Mouse (Mus musculus): ENCODE data around the gene Myo16. TPM values are rescaled to one million over a fixed set of nuclear protein-coding genes. Genes with fewer than 3 reads are reported as not detected.

Myo16 gene
- polyA plus RNA-seq, 1 experiment = not detected

DNA sequence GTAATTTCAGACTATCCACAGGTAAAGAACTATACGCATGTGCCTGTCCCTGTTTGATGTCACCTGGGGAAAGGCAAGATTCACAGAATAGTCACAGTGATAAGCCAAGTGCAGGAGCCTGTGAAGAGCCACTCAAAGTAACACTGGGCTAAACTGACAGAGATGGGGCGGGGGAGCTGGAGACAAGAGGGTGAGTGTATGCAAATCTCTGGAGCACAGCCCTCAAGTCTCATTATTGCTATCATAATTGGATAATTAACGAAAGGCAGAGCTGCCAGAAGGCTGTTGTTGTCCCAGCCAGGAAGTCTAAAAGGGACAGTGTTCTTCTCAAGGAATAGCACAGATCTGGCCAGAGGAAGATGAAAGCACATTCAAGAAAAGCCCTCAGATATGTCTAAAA lies 490.8 kb downstream of the Myo16 start:
- Histone ChIP-seq H3K9ac (ENCODE audit: low read depth, poor library complexity, severe bottlenecking) (no peak overlapping the region), H3K4me3 (ENCODE audit: low read depth, low read length) (no peak overlapping the region), H3K27me3 (ENCODE audit: control insufficient read depth, insufficient read depth, low read length, poor library complexity, severe bottlenecking) (no peaks in the 10 kb centered on the region), H3K27ac (ENCODE audit: insufficient read depth, low read length) (no peak overlapping the region), H3K9me3 (replicated peaks; ENCODE audit: control insufficient read depth, insufficient read depth, low read length, poor library complexity, severe bottlenecking) (no peaks in the 10 kb centered on the region), H3K36me3 (ENCODE audit: control insufficient read depth, insufficient read depth, low read length, poor library complexity, severe bottlenecking) (no peaks in the 10 kb centered on the region), H3K4me1 (ENCODE audit: control insufficient read depth, insufficient read depth, low read length) (no peaks in the 10 kb centered on the region)
- TF ChIP-seq CTCF (IDR thresholded peaks at IDR 0.05; ENCODE audit: low read depth, low read length) = no peak
- TF ChIP-seq EP300 (IDR thresholded peaks at IDR 0.05; ENCODE audit: insufficient read depth, low read depth, low read length) = no peak
- TF ChIP-seq POLR2A (IDR thresholded peaks at IDR 0.05; ENCODE audit: insufficient read depth, low read length) = no peak

DNA sequence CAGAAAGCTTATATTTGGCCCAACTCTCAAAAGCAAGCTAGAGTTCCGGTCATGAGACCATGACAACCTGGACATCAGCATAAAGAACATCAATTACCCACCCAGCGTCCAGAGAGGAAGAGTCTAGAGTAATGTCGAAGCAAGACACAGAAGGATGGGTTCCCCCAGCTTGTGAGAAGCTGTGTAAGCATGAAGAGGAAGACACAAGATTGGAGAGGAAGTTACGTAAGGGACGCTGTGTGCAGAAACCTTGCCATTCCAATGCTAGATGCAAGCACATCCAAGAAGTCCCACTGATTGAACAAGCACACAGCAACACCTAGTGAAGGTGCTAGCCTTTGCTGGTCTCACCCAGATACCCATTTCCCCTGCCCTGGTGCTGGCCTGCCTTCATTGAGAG lies 492.0 kb downstream of the Myo16 start:
- H3K9me3 ChIP-seq (replicated peaks; ENCODE audit: control insufficient read depth, insufficient read depth, low read length, poor library complexity, severe bottlenecking) = no peaks in the 10 kb centered on the region
- no peaks in the 10 kb centered on the region for H3K4me1 ChIP-seq (ENCODE audit: control insufficient read depth, insufficient read depth, low read length)
- no peak overlapping the region for H3K4me3 ChIP-seq (ENCODE audit: low read depth, low read length)
- no peak overlapping the region for H3K9ac ChIP-seq (ENCODE audit: low read depth, poor library complexity, severe bottlenecking)
- TF ChIP-seq CTCF (IDR thresholded peaks at IDR 0.05; ENCODE audit: low read depth, low read length) = no peak
- no peak for TF ChIP-seq EP300 (IDR thresholded peaks at IDR 0.05; ENCODE audit: insufficient read depth, low read depth, low read length)
- no peaks in the 10 kb centered on the region for H3K27me3 ChIP-seq (ENCODE audit: control insufficient read depth, insufficient read depth, low read length, poor library complexity, severe bottlenecking)
- H3K36me3 ChIP-seq (ENCODE audit: control insufficient read depth, insufficient read depth, low read length, poor library complexity, severe bottlenecking) = no peaks in the 10 kb centered on the region
- no peak overlapping the region for H3K27ac ChIP-seq (ENCODE audit: insufficient read depth, low read length)

DNA sequence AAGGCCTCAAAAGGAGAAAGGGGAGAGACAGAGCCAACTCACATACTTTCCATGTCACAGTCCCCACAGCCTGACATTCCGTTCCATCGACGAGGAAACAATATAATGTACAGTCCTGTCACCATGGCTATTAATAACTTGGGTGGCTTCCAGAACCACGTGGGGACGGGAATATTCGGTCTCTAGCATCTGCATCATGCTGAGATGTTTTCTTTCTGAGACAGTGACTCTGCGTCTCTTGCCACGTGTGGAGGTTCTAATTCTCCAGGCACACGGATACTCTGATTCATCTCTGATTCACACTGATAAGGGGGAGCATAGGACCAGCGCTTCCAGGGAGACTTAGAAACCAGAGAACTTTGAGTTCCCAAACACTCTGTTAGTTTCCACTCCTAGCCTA lies 492.8 kb downstream of the Myo16 start:
- no peaks in the 10 kb centered on the region for H3K27me3 ChIP-seq (ENCODE audit: control insufficient read depth, insufficient read depth, low read length, poor library complexity, severe bottlenecking)
- H3K4me1 ChIP-seq (ENCODE audit: control insufficient read depth, insufficient read depth, low read length) = no peaks in the 10 kb centered on the region
- no peak for TF ChIP-seq CTCF (IDR thresholded peaks at IDR 0.05; ENCODE audit: low read depth, low read length)
- no peak for TF ChIP-seq EP300 (IDR thresholded peaks at IDR 0.05; ENCODE audit: insufficient read depth, low read depth, low read length)
- no peak for TF ChIP-seq POLR2A (IDR thresholded peaks at IDR 0.05; ENCODE audit: insufficient read depth, low read length)
- H3K27ac ChIP-seq (ENCODE audit: insufficient read depth, low read length) = no peak overlapping the region
- no peaks in the 10 kb centered on the region for H3K9me3 ChIP-seq (replicated peaks; ENCODE audit: control insufficient read depth, insufficient read depth, low read length, poor library complexity, severe bottlenecking)
- H3K36me3 ChIP-seq (ENCODE audit: control insufficient read depth, insufficient read depth, low read length, poor library complexity, severe bottlenecking) = no peaks in the 10 kb centered on the region
- no peak overlapping the region for H3K4me3 ChIP-seq (ENCODE audit: low read depth, low read length)
- H3K9ac ChIP-seq (ENCODE audit: low read depth, poor library complexity, severe bottlenecking) = no peak overlapping the region

DNA sequence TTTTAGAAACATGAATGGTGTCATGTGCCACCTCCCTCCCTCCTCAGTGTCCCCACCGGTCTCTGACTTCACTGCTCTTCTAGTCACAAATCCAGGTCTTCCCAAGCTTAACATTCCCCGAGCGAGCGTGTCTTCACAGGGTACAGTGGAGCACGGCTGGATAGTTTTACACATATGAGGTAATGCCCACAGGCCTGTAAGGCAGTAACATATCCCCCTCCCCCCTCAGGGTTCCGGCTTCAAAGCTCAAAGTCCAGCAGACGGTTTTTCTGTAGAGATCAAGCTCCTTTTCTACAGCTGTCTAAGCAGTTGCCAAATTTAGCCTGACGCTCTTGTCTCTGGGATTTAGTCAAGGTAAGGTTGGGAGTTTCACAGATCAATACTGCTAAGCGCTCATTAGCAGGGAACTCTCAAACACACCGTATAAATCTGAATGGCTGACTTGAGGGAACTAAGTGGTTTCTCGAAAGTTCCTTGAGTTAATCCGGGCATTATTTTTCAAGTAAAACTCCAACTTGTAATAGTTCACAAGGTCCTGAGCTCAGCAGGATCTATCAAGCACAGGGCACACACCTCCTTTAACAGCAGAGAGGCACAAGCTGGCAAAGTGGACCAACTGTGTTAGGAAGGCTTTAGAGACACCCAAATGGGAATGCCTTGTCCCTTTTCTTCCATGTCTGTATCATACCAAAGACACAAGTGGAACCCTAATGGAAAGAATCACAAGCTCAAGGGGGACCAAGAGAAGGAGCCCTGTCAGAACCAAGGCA lies 498.0 kb downstream of the Myo16 start:
- Histone ChIP-seq H3K9ac (ENCODE audit: low read depth, poor library complexity, severe bottlenecking) (no peak overlapping the region), H3K4me1 (ENCODE audit: control insufficient read depth, insufficient read depth, low read length) (no peaks in the 10 kb centered on the region), H3K27ac (ENCODE audit: insufficient read depth, low read length) (no peak overlapping the region), H3K36me3 (ENCODE audit: control insufficient read depth, insufficient read depth, low read length, poor library complexity, severe bottlenecking) (no peaks in the 10 kb centered on the region), H3K4me3 (ENCODE audit: low read depth, low read length) (no peak overlapping the region), H3K27me3 (ENCODE audit: control insufficient read depth, insufficient read depth, low read length, poor library complexity, severe bottlenecking) (no peaks in the 10 kb centered on the region), H3K9me3 (replicated peaks; ENCODE audit: control insufficient read depth, insufficient read depth, low read length, poor library complexity, severe bottlenecking) (no peaks in the 10 kb centered on the region)
- TF ChIP-seq POLR2A (IDR thresholded peaks at IDR 0.05; ENCODE audit: insufficient read depth, low read length) (no peak), EP300 (IDR thresholded peaks at IDR 0.05; ENCODE audit: insufficient read depth, low read depth, low read length) (no peak), CTCF (IDR thresholded peaks at IDR 0.05; ENCODE audit: low read depth, low read length) (no peak)

DNA sequence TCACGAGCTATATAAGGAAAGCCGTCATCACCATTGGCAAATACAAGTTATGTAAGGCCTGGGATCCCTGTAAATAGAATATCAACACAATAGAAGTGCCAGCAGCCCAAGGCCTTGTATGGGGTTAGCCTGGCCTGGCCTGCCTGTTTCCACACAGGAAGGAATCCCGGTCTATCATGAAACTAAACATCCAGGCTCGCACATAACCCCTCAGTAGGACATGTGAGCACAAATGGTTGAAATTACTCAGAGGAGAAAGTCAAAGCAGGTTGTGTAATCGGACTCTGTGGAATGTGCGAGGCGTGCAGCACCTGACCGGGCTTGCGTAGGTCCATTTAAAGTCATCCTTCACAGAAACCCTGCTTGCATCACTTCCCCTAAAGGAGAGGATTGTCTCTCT lies 499.6 kb downstream of the Myo16 start:
- no peaks in the 10 kb centered on the region for H3K9me3 ChIP-seq (replicated peaks; ENCODE audit: control insufficient read depth, insufficient read depth, low read length, poor library complexity, severe bottlenecking)
- no peaks in the 10 kb centered on the region for H3K4me1 ChIP-seq (ENCODE audit: control insufficient read depth, insufficient read depth, low read length)
- no peak overlapping the region for H3K4me3 ChIP-seq (ENCODE audit: low read depth, low read length)
- H3K27ac ChIP-seq (ENCODE audit: insufficient read depth, low read length) = no peak overlapping the region
- H3K36me3 ChIP-seq (ENCODE audit: control insufficient read depth, insufficient read depth, low read length, poor library complexity, severe bottlenecking) = no peaks in the 10 kb centered on the region
- no peak for TF ChIP-seq CTCF (IDR thresholded peaks at IDR 0.05; ENCODE audit: low read depth, low read length)
- TF ChIP-seq POLR2A (IDR thresholded peaks at IDR 0.05; ENCODE audit: insufficient read depth, low read length) = no peak
- TF ChIP-seq EP300 (IDR thresholded peaks at IDR 0.05; ENCODE audit: insufficient read depth, low read depth, low read length) = no peak
- no peaks in the 10 kb centered on the region for H3K27me3 ChIP-seq (ENCODE audit: control insufficient read depth, insufficient read depth, low read length, poor library complexity, severe bottlenecking)
- H3K9ac ChIP-seq (ENCODE audit: low read depth, poor library complexity, severe bottlenecking) = no peak overlapping the region

DNA sequence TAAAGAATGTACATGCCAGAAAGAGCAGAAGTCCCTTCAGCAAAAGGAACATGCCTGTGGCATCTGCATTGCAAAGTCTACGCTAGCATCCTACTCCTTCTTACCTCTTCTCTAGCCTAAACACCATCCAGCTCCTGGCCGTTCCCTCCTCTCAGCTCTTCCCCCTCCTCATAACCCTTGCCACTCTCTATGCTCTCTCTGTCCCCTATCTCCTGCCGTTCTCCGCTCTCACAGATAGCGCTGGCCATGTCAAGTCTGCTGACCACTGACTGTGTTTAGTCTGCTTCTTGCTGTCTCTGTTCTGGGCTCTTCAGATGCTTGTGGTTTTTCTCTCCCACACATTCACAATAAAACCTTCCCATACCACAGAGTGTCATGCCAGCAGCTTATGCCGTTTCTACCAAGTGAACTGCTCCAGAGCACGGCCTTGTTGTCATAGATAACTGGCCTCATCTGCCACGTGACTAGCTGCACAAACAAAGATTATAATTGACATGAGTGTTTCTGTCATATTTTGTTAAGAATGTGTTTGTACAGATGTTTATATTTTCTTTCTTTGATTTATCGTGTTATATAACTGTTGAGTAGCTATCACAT lies 501.3 kb downstream of the Myo16 start:
- no peak overlapping the region for H3K9ac ChIP-seq (ENCODE audit: low read depth, poor library complexity, severe bottlenecking)
- H3K27ac ChIP-seq (ENCODE audit: insufficient read depth, low read length) = no peak overlapping the region
- H3K4me3 ChIP-seq (ENCODE audit: low read depth, low read length) = no peak overlapping the region
- H3K9me3 ChIP-seq (replicated peaks; ENCODE audit: control insufficient read depth, insufficient read depth, low read length, poor library complexity, severe bottlenecking) = no peaks in the 10 kb centered on the region
- no peaks in the 10 kb centered on the region for H3K27me3 ChIP-seq (ENCODE audit: control insufficient read depth, insufficient read depth, low read length, poor library complexity, severe bottlenecking)
- no peak for TF ChIP-seq CTCF (IDR thresholded peaks at IDR 0.05; ENCODE audit: low read depth, low read length)
- no peak for TF ChIP-seq POLR2A (IDR thresholded peaks at IDR 0.05; ENCODE audit: insufficient read depth, low read length)
- no peak for TF ChIP-seq EP300 (IDR thresholded peaks at IDR 0.05; ENCODE audit: insufficient read depth, low read depth, low read length)
- no peaks in the 10 kb centered on the region for H3K4me1 ChIP-seq (ENCODE audit: control insufficient read depth, insufficient read depth, low read length)
- H3K36me3 ChIP-seq (ENCODE audit: control insufficient read depth, insufficient read depth, low read length, poor library complexity, severe bottlenecking) = no peaks in the 10 kb centered on the region

Measured in ES-Bruce4 (cell line).